Mouse (Mus musculus) liver, embryonic 14.5 days (tissue): ENCODE measurements around the gene Edn3. TPM values are rescaled to one million over a fixed set of nuclear protein-coding genes. Genes with fewer than 3 reads are reported as not detected.

Experiments used
- ATAC-seq: fragments of 200-750 bp; cut with Nextera tagmentation; 2 replicates; pipeline ENCODE4 v1.8.0; 2017; ENCODE audit warnings: moderate number of reproducible peaks, mild to moderate bottlenecking, moderate library complexity; ENCODE audit not compliant: insufficient read depth
- DNase-seq, 3 experiments: peaks; one replicate each; pipeline ENCODE4 v3.0.0-alpha.2; 2012 to 2013; ENCODE audit warnings: low read depth in 3 of 3, low spot score in 3 of 3
- H3K27ac ChIP-seq: fragments of 300-500 bp; sonication (generic); 2 replicates; pipeline ENCODE4 v1.5.1; 2014; ENCODE audit warnings: moderate library complexity, mild to moderate bottlenecking, control low read depth, inconsistent platforms
- H3K27me3 ChIP-seq: fragments of 300-500 bp; sonication (generic); 2 replicates; pipeline ENCODE4 v1.6.1; 2014; ENCODE audit warnings: mild to moderate bottlenecking, low read length, moderate library complexity; ENCODE audit not compliant: control insufficient read depth, insufficient read depth
- H3K36me3 ChIP-seq: fragments of 300-500 bp; sonication (generic); replicated peaks from 2 replicates; pipeline ENCODE4 v1.6.1; 2014; ENCODE audit warnings: low read depth; ENCODE audit not compliant: control insufficient read depth, insufficient read depth
- H3K4me1 ChIP-seq, 2 experiments: fragments of 200-500 bp in 1 of 2; fragments of 300-500 bp in 1 of 2; sonication (generic) in 1 of 2; replicated peaks; 2 replicates each; pipeline ENCODE4 v1.6.1; 2012 to 2014; ENCODE audit warnings: antibody characterized with exemption in 1 of 2, inconsistent platforms in 1 of 2, low read length in 1 of 2; ENCODE audit not compliant: control insufficient read depth in 2 of 2, insufficient read depth in 2 of 2
- H3K4me2 ChIP-seq: fragments of 300-500 bp; sonication (generic); 2 replicates; pipeline ENCODE4 v1.6.1; 2014; ENCODE audit warnings: low read depth, mild to moderate bottlenecking, control low read depth, moderate library complexity
- H3K4me3 ChIP-seq, 2 experiments: fragments of 200-500 bp in 1 of 2; fragments of 300-500 bp in 1 of 2; sonication (generic) in 1 of 2; 2 replicates each; pipeline ENCODE4 v1.5.1; 2012 to 2014; ENCODE audit warnings: low read depth in 2 of 2, low read length in 2 of 2, mild to moderate bottlenecking in 2 of 2, control low read depth in 1 of 2, inconsistent platforms in 1 of 2, moderate library complexity in 1 of 2; ENCODE audit not compliant: insufficient read depth in 1 of 2
- H3K9ac ChIP-seq: fragments of 300-500 bp; sonication (generic); replicated peaks from 2 replicates; pipeline ENCODE4 v1.6.1; 2014; ENCODE audit warnings: mild to moderate bottlenecking, control low read depth, moderate library complexity
- H3K9me3 ChIP-seq: fragments of 300-500 bp; sonication (generic); 2 replicates; pipeline ENCODE4 v1.6.1; 2016; ENCODE audit warnings: low read length, mixed read lengths; ENCODE audit not compliant: control insufficient read depth
- CTCF ChIP-seq: IDR thresholded peaks from 2 replicates; pipeline ENCODE4 v1.5.1; 2016; ENCODE audit warnings: antibody characterized with exemption, low read depth, control low read depth
- EP300 ChIP-seq: IDR thresholded peaks from 2 replicates; pipeline ENCODE4 v1.6.1; 2016; ENCODE audit warnings: antibody characterized with exemption, low read depth
- WGBS: fragments of 180-500 bp; shearing (Covaris S2); extraction: QIAGEN DNeasy Blood & Tissue Kit; methylation state at CpG from one replicate; pipeline ENCODE4 v1.1.7; 2014; ENCODE audit not compliant: insufficient replicate concordance; 5-methylcytosine and 5-hydroxymethylcytosine counted together
- polyA plus RNA-seq, 2 experiments: library from polyadenylated mRNA; depleted of rRNA in 1 of 2; stranded (reverse) in 1 of 2; unstranded in 1 of 2; fragments of >200 nt; fragmentation: Nextera tagmentation in 1 of 2; extraction: Ambion mirVana in 1 of 2; gene quantifications; 2 replicates each; pipeline versions ENCODE4 v1.2.1 to v1.2.3; 2012 to 2014

The Edn3 gene
- polyA plus RNA-seq, 2 experiments: 0.11 to 0.18 TPM

GRCm38 (mm10) chr2:174774177-174775111 lies 14.0 kb downstream of the Edn3 start:
- H3K4me3 ChIP-seq: no peak overlapping the region
- H3K36me3 ChIP-seq: no peaks in the 10 kb centered on the region
- ATAC-seq (no peak), DNase-seq (no peak)
- H3K27me3 ChIP-seq: no peaks in the 10 kb centered on the region
- H3K9me3 ChIP-seq: no peaks in the 10 kb centered on the region
- no peak overlapping the region for H3K27ac ChIP-seq
- H3K9ac ChIP-seq: no peak overlapping the region
- no peak overlapping the region for H3K4me2 ChIP-seq
- TF ChIP-seq CTCF (no peak), EP300 (no peak)
- 25% methylated on average over 10 of the region's 10 CpGs for WGBS
- no peaks in the 10 kb centered on the region for H3K4me1 ChIP-seq

GRCm38 (mm10) chr2:174782016-174782415 lies 21.6 kb downstream of the Edn3 start:
- H3K27ac ChIP-seq: no peak overlapping the region
- no peaks in the 10 kb centered on the region for H3K4me1 ChIP-seq
- H3K9me3 ChIP-seq: no peaks in the 10 kb centered on the region
- no peak overlapping the region for H3K4me2 ChIP-seq
- no peak for TF ChIP-seq EP300
- TF ChIP-seq CTCF: no peak
- H3K4me3 ChIP-seq: no peak overlapping the region
- H3K9ac ChIP-seq: no peak overlapping the region
- ATAC-seq (no peak), DNase-seq (no peak)
- no peaks in the 10 kb centered on the region for H3K27me3 ChIP-seq
- H3K36me3 ChIP-seq: no peaks in the 10 kb centered on the region
- 63% methylated on average over 4 of the region's 4 CpGs for WGBS

DNA sequence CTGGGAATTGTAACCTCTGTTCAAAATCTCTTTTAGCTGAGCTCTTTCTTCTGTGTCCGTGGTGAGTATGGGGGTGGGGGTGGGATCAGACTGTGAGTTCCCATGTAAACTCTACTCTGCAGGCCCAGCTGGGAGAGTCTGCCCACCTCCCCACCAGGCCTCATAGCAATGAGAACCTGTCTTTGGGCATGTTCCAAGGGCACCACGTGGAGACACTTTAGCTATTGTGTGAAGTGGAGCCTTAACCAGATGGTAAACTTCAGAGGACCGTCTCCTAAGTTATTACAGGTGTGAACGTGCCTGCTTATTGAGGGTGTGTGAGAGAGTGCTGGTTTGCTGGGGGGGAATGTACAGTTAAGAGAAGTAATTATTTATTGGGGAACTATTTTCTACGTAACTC lies 22.5 kb downstream of the Edn3 start:
- ATAC-seq: no peak
- H3K9me3 ChIP-seq: no peaks in the 10 kb centered on the region
- no peaks in the 10 kb centered on the region for H3K4me1 ChIP-seq
- no peaks in the 10 kb centered on the region for H3K27me3 ChIP-seq
- no peak overlapping the region for H3K4me3 ChIP-seq
- no peak for TF ChIP-seq EP300
- TF ChIP-seq CTCF: no peak
- no peak overlapping the region for H3K9ac ChIP-seq
- 47% methylated on average over 5 of the region's 5 CpGs for WGBS
- no peak overlapping the region for H3K4me2 ChIP-seq
- no peak for DNase-seq
- no peak overlapping the region for H3K27ac ChIP-seq
- H3K36me3 ChIP-seq: no peaks in the 10 kb centered on the region

DNA sequence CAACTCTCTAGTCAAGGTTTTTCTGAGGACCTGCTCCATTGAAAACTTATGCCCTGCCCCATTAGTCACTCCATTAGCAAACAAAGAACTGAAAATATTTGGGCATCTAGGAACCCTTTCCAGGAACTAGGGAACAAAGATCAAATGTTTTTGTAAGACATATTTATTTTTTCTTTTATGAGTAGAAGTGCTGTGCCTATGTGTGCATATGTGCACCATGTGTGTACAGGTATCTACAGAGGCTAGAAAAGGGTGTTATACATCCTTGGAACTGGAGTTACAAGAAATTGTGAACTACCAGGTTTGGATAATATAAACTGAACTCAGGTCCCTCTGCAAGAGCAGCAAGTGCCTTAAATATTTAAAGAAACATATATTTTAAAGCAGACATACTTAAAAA lies 28.4 kb downstream of the Edn3 start:
- H3K9ac ChIP-seq: no peak overlapping the region
- H3K36me3 ChIP-seq: no peaks in the 10 kb centered on the region
- H3K4me2 ChIP-seq: no peak overlapping the region
- no peaks in the 10 kb centered on the region for H3K9me3 ChIP-seq
- DNase-seq: no peak
- no peaks in the 10 kb centered on the region for H3K4me1 ChIP-seq
- H3K27ac ChIP-seq: no peak overlapping the region
- no peak overlapping the region for H3K4me3 ChIP-seq
- no peak for TF ChIP-seq EP300
- no peak for TF ChIP-seq CTCF
- ATAC-seq: no peak
- H3K27me3 ChIP-seq: no peaks in the 10 kb centered on the region

DNA sequence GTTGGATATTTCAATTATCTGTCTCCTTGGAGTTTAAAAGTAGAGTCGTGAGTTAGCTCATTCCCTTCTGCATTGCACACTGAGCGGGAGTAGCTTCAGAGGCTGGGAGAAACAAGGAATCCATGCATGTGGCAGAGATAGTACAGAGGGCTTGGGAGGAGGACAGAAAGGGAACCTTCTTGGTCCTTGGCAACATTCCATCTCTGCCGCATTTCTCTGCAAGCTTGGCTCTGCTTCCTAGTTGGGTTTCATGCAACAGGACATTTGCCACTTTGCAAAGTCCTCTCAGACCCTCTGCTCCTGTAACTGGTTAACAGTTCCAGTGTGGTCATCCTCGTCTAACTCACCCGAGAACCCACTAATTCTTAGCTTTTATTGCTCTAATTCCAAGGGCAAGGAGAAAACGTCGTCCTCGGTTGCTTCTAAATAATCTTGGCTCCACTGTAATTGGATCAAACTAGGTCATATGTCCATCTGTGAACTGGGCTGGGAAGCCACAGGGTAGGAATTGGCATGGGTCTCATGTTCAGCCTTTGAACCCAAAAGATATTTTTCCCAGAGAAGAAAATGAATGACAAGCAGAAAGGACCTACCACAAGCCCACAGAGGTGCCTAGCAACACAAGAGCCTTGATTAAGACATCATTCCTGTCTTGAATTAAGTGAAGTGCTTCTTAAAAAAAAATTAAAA lies 32.2 kb downstream of the Edn3 start:
- TF ChIP-seq EP300: no peak
- no peak for TF ChIP-seq CTCF
- H3K36me3 ChIP-seq: no peaks in the 10 kb centered on the region
- no peaks in the 10 kb centered on the region for H3K27me3 ChIP-seq
- whole genome bisulfite sequencing: 58% methylated on average over 8 of the region's 8 CpGs
- DNase-seq: no peak
- H3K9ac ChIP-seq: no peak overlapping the region
- no peaks in the 10 kb centered on the region for H3K4me1 ChIP-seq
- ATAC-seq: no peak
- H3K4me3 ChIP-seq: no peak overlapping the region
- H3K9me3 ChIP-seq: no peaks in the 10 kb centered on the region
- no peak overlapping the region for H3K4me2 ChIP-seq
- no peak overlapping the region for H3K27ac ChIP-seq
